Mouse (Mus musculus): ENCODE measurements around the gene Anxa11.
A peak's percentile ranks its signal among the peaks of the same experiment; 100 is the strongest.
"Not testable (repeated sequence)": the region's sequence is repeated elsewhere in the genome, so short reads cannot be mapped to it uniquely, and the experiment has no call there.

The Anxa11 gene

DNA sequence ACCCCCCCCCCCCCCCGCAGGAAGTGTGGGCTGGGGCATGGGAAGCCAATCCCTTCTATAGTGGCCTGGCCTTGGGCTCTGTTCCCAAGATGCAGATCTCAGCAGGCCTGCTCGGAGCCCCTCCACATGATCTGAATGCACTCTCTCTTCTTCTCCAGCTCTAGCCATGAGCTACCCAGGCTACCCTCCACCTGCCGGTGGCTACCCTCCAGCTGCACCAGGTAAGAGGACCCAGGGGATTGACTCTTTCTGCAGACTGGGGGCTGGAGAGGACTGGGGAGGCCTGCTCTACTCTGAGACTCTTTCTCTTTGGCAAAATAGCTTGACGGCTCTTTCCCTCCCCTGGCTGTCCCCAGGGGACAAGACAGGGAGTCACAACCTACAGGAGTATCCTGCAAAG is 26.8 kb downstream of the Anxa11 start:
- no peak for DNase-seq (ENCODE audit: low spot score in 2 of 2)

DNA sequence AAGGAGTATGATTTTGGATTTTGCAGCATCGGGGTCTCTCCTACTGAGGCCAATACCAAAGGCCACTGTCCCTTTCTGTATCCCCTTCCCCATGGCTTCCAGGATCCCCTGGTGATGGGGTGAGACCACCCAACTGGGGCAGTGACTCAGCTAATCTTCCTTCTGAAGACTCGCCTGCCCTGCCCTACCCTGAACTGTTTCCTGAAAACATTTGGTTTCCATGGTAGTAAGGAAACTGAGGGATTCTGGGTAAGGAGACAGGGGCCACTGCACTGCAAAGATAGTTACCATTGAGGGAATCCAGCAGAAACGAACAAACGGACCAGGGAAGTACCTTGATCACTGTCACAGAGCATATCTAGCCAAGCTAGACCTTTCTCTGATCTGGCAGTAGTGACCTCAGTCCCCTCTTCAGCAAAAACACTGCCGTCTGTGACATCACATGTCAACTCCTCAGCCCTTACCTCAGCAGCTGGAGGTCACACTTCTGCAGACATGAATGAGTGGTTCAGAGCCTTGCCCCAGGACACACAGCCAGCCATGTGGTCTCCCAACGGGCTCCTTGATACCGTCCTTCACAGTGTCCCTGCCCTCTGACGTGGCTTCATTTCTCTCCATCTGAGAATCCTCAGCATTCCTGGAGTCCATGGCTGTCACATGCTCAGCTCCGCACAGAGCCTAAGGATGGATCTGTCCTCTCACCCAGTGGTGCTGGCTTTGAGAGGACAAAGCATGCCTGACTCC is 27.4 kb downstream of the Anxa11 start:
- no peak for DNase-seq (ENCODE audit: low spot score in 2 of 2)

DNA sequence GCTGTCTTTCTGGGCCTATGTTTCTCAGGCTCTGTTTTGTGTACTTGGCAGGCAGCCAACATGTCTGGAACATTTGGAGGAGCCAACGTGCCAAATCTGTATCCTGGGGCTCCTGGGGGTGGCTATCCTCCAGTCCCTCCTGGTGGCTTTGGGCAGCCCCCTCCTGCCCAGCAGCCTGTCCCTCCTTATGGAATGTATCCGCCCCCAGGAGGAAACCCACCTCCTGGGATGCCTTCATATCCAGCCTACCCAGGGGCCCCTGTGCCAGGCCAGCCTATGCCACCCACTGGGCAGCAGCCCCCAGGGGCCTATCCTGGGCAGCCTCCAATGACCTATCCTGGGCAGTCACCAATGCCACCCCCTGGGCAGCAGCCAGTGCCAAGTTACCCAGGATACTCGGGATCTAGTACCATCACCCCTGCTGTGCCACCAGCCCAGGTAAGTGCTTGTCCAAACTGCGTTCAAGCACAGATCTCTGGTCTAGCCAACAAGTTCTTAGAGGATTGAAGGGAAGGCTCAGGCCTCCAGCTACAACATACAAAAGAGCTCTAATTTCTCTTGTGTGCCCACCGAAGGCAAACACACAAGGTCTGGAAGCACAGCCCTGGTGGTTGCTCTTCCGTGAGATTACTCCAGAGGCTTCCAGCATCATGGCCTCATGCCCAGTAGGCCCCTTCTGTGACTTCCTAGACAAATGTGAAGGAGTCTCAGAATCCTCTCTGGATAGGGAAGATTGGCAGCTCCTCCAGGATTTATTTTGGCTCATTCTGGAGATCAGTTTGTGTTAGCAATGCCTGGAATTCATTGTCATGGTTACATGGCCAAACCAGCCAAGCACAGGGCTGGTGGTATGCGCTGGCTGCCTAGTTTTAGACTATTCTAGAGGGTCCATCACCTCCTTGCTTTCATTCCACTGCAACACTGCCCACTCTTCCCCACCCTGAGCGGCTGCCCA is 30.8 kb downstream of the Anxa11 start:
- no peak for DNase-seq (ENCODE audit: low spot score in 2 of 2)

DNA sequence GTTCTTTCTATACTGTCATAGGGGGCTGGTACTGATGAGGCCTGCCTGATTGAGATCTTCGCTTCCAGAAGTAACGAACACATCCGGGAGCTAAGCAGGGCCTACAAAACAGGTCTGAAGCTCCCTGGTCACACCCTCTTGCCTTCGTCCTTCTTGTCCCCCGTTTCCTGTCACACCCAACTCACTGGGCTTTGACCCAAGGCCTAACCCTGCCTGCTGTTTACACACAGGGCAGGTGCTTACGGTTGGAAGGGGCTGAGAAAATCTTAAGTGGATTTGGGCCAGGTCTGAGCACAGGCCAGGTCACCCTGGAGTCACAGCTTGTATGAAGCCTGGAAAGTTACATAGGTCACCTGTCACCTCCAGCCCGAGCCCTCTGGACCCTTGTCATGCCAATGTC is 34.7 kb downstream of the Anxa11 start:
- not testable (repeated sequence) for DNase-seq (ENCODE audit: low spot score in 2 of 2)

DNA sequence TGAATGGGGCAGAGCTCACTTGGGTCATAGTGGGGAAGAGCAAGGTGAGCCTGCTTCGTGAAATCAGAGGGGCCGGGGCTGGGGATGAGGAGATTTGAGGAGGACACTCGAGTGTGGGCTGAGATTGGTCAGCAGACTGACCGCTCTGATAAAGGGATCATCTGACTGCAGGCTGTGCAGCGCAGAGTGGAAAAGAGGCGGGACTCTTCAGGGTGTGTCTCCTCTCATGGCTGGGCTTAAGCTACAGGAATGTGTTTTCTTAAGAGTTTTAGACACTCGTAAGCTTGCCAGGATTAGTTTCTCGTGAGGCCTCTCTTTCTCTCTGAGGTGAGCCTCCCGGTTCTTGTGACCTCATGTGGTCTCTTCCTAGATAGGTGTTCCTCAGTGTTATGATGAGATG is 39.8 kb downstream of the Anxa11 start:
- not testable (repeated sequence) for DNase-seq (ENCODE audit: low spot score in 2 of 2)

DNA sequence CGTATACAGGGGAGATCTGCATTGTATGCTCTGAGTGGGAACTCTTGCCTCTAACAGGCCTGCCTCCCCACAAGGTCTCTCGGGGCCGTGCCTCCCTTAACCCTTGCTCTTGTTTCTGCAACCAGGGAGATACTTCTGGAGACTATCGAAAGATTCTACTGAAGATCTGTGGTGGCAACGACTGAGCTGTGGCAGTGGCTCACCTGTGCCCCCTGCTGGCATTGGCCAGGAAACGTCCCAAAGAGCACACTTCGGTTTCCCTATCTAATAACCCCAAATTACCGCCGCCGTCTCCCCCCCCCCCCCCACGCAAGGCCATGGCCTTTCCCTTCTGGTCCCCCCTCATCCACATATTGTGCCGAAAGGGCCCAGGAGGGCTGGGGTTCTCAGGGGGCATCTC is 43.9 kb downstream of the Anxa11 start:
- not testable (repeated sequence) for DNase-seq (ENCODE audit: low spot score in 2 of 2)

DNA sequence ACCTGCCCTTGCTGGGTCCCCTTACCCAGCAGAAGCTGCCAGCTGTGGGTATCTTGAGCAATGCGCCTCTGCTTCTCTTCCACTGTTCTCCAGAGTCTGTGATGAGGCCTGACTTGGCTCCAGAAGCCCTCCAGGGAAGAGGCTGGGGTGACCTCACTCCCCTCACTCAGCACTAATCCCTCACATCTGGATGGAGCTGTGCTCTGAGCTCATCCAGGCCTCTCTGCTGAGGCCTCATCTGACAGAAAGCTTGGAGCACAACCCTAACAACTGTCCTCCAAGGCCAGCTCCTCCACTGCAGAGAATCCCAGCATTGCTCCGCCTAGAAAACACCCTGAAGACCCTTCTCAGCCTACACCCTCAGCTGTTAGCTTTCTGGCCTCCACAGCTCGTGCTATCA is 52.6 kb downstream of the Anxa11 start:
- not testable (repeated sequence) for DNase-seq (ENCODE audit: low spot score in 2 of 2)

DNA sequence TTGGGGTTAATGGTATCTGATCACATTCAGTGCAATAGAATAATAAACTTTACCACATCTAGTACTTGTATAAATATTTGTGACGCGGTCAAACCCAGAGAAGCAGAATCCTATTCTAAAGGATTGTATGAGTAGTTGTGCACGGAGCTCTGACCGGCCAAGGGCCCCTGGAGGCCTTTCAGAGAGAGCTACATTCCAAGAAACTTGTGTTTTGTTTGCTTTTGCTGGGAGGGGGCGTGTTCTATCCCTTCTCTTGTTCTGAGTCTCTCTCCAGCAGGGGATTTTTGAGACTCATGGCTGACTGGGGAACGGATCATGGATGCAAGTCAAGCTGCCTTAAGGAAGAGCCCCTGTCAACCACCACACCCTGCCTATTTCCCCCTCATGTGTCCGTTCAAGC is 53.7 kb downstream of the Anxa11 start:
- DNase-seq (ENCODE audit: low spot score in 2 of 2): not testable (repeated sequence)

DNA sequence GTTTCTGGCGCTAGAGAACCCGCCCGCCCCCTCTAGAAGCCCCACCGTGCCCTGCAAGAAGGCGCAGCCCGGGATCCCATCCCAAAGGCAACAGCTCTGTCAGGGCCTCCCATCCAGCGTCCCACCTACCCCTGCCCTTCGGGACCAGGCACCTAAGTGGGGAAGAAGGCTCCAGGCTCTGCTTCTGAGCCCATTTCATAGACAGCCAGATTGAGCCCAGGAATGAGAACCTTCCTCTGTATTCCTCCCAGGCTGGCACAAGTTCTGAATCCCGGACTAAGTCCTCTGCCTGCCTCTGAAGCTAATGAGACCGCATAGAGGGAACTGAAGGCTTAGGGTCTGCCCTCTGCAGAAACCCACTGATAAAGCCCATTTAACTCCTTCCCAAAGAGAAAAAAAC is 61.0 kb downstream of the Anxa11 start, which contains the start of gene Plac9a:
TSS of gene Plac9a (minus strand) at position 101 of the 400 bp plus-strand sequence.
- DNase-seq (ENCODE audit: low spot score in 2 of 2): not testable (repeated sequence)

DNA sequence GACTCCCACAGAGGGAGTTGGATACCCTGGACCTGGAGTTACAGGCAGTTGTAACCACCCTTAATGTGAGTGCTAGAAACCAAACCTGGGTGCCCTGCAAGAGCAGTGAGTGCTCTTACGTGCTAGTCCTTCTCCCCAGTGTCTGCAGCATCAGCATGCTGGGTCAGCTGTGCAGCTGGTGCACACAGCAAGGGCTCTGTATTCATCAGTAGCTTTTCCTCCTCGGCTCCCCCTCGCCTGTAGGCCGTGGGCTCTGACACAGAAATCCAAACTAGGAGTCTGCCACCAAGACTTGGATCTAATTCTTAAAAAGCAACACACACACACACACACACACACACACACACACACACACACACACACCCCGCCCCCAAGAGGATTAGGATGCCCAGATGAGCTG is 63.3 kb downstream of the Anxa11 start:
- DNase-seq (ENCODE audit: low spot score in 2 of 2): peak; percentile 1 to 2

DNA sequence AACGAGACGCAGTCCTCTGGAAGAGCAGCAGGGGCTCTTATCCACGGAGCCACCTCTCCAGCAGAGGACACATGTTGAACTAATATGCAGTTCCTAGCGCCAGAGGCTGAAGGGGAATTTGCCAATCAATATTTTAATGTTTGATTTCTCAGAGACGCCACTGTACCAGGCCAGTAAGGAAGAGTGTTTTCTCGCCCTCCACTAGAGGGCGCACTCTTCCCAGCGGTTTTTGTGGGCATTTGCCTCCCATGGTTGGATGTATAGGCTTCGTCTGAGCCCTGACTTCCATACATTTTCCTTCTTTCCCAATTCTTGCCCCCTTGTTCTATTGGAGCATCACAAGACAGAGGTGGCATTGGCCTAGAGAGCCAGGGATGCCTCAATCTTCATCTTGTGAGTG is 65.3 kb downstream of the Anxa11 start:
- DNase-seq (ENCODE audit: low spot score in 2 of 2): not testable (repeated sequence)

DNA sequence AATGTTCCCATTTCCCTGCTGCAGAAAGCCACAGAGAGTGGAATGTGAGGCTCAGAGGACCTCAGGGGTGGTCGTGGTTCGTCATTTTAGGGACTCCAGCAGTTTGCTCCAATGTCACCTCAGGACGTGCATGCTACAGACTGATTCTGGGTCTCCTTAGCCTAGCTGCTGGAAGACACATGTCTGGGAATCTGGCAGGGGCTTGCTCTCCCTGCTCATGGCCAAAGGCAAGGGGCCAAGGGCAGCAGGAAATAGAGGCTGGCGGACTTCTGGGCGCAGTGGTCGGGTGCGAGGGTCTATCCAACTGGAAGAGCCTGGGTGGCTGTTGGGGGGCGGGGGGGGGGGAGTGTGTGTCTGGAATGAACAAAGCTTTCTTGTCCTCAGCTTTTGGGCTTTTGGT is 67.0 kb downstream of the Anxa11 start:
- DNase-seq (ENCODE audit: low spot score in 2 of 2): not testable (repeated sequence)

DNA sequence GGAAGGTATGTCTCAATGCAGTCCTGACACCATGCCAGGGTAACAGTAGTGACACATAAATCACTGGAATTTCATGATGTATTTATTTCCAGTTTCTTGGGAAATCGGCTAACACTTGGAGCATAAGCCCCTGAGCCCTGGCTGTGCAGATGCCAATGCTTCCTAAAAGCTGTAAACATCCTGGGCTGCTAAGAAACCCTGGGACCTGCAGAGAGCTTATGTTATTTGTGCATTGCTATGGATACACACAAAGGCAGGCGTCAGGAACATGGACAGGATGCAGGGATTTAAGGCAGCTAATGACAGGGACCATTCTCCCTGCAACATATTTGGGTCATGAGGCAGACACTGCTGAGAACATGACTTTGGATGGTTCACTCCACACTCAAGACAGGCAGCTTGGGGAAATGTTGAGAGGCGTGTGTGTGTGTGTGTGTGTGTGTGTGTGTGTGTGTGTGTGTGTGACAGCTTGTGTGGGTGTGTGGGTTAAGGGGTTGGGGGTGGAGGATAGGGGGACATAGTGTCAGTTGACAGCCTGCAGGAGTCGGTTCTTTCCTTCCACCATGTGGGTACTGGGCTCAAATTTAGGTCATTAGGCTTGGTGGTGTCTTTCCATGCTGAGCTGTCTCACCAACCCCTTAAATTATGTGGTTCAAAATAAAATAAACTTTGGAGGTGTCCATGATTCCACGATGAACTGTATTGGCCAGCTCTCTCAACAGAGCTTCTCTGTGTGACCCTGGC is 76.6 kb downstream of the Anxa11 start:
- DNase-seq (ENCODE audit: low spot score in 2 of 2): not testable (repeated sequence)

DNA sequence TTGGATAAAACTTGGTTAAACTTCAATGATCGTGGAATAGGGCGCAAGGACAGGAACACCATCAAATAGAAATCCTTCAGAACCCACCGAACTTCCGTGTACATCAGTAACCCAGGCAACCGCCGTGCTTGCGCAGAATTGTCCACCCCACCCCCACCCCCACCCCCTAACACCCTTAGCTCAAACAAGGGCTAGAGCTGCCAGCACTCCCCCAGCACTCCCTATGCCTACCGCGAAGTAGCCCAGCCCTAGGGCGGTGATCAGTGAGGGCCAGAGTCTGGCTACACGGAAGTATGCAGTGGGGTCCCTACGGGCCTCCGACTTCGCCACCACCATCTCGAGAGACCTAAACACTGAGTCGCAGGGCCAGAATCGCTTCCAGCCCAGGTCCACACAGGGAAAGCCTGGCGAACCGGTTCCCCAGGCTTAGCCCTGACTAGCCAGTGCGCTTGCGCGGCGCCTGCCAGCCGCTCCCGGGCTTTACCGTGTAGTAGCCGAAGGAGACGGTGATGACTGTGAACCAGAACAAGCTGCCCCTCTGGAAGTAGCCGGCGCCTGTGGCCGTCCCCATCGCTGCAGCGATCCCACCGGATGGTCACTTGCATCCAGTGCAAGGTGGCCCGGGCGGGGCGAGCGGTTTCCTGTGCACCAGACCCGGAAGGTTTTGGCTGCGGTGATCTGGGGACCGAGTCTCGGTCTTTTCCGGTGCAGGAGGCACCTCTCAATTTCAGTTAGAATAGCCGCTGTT is 85.0 kb downstream of the Anxa11 start:
- DNase-seq (ENCODE audit: low spot score in 2 of 2): not testable (repeated sequence)

DNA sequence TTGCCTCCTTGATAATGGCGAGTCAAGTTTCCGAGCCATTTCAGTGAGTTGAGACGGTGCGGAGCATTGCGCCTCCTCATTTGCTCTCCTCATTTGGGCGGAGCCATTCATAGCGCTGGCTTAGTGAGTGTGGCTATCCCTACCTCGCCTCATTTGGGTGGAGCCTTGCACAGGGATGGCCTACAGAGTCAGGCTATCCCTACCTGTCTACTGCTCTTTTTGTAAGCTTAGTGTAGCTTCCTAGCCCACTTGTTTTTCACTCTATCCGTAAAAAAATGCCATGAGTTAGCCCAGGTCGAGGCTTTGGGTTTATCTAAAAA is 85.6 kb downstream of the Anxa11 start, which contains the start of gene Tmem254a:
TSS of gene Tmem254a (minus strand) at position 111 of the 320 bp plus-strand sequence.
- not testable (repeated sequence) for DNase-seq (ENCODE audit: low spot score in 2 of 2)
